Mouse (Mus musculus) bone marrow, adult 2 months (tissue): Measurements from ENCODE around the gene Pla2g16.

Experiments
- CTCF ChIP-seq: fragments of 200-500 bp; IDR thresholded peaks from 2 replicates; pipeline ENCODE4 v1.5.1; 2011; ENCODE audit warnings: low read length, control low read depth; ENCODE audit not compliant: control insufficient read depth, insufficient read depth
- POLR2A ChIP-seq: fragments of 200-500 bp; IDR thresholded peaks from 2 replicates; pipeline ENCODE4 v1.6.1; 2011; ENCODE audit warnings: low read depth, mild to moderate bottlenecking, control low read depth, low read length, borderline replicate concordance; ENCODE audit not compliant: control insufficient read depth

DNA sequence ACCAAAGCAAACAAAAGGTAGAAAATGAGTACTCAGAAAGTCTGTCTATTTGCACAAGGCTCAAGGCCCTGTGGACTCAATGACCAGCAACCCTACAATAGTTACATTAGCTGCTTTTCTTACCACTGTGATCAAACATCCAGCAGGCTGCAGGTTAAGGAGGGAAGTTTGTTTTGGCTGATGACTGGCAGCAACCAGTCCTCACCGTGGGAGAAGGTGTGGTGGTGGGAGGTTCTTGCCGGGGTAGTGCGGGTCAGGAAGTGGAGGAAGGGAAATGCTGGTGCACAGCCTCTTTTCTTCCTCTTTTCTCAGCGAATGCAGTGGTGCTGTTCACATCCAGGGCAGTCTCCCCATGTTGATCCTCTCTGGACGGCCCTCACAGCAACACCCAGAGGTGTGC, 23.8 kb downstream of the Pla2g16 start:
- TF ChIP-seq CTCF (no peak), POLR2A (no peak)
